Mouse (Mus musculus): ENCODE data around the gene Trio. TPM values are rescaled to one million over a fixed set of nuclear protein-coding genes. Genes with fewer than 3 reads are reported as not detected.

The Trio gene
- polyA plus RNA-seq, 1 experiment from 2014 or later, result 53.9 TPM

- WGBS, result 86% methylated on average over 7 of the region's 7 CpGs
- H3K27me3 ChIP-seq (ENCODE audit: control insufficient read depth, insufficient read depth, low read length), result no peaks in the 10 kb centered on the region
- H3K9me3 ChIP-seq (ENCODE audit: control insufficient read depth, low read length), result no peaks in the 10 kb centered on the region
- no peaks in the 10 kb centered on the region for H3K36me3 ChIP-seq (replicated peaks; ENCODE audit: control insufficient read depth, insufficient read depth)
- H3K4me2 ChIP-seq (replicated peaks), result no peak overlapping the region
- no peak overlapping the region for H3K27ac ChIP-seq
- no peak overlapping the region for H3K4me3 ChIP-seq (replicated peaks; ENCODE audit: low read length)
- DNase-seq (ENCODE audit: low spot score) (no peak), ATAC-seq (ENCODE audit: low FRiP score) (no peak)
- no peak overlapping the region for H3K9ac ChIP-seq
- no peaks in the 10 kb centered on the region for H3K4me1 ChIP-seq (replicated peaks; ENCODE audit: control insufficient read depth, insufficient read depth, low read length)
Observed at GRCm38 (mm10) chr15:27708968-27709612, 316.6 kb downstream of the Trio start.

DNA sequence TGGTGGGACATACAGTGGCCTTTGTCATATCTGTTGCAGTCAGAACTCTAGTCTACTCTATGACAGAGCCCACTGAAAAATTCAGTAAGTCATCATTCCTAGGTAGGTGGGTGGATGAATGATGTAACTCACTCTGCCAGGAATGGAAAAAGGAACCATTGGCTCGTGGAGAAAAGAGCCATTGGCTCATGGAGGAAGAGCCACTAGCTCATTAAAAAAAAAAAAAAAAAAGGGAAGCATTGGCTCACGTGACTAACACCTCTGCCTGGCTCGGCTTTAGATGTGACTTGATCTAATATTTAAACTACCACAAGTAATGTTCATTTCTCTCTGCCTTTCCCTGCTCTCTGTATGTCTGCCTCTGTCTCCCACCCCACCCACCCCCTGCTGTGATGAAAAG is 317.1 kb downstream of the Trio start:
- Histone ChIP-seq H3K4me1 (replicated peaks; ENCODE audit: control insufficient read depth, insufficient read depth, low read length) (no peaks in the 10 kb centered on the region), H3K27ac (no peak overlapping the region), H3K36me3 (replicated peaks; ENCODE audit: control insufficient read depth, insufficient read depth) (no peaks in the 10 kb centered on the region), H3K9me3 (ENCODE audit: control insufficient read depth, low read length) (no peaks in the 10 kb centered on the region), H3K4me2 (replicated peaks) (no peak overlapping the region), H3K9ac (no peak overlapping the region), H3K27me3 (ENCODE audit: control insufficient read depth, insufficient read depth, low read length) (no peaks in the 10 kb centered on the region), H3K4me3 (replicated peaks; ENCODE audit: low read length) (no peak overlapping the region)
- no peak for ATAC-seq (ENCODE audit: low FRiP score)
- WGBS, result 72% methylated on average over 3 of the region's 3 CpGs
- no peak for DNase-seq (ENCODE audit: low spot score)

GRCm38 (mm10) chr15:27702972-27703313 is 322.7 kb downstream of the Trio start:
- WGBS, result 44% methylated on average over 1 of the region's 1 CpGs
- Histone ChIP-seq H3K27ac (peak overlapping the region; percentile 34; the same call in 1 of the 2 replicates), H3K4me3 (replicated peaks; ENCODE audit: low read length) (no peak overlapping the region), H3K9ac (no peak overlapping the region), H3K36me3 (replicated peaks; ENCODE audit: control insufficient read depth, insufficient read depth) (no peaks in the 10 kb centered on the region), H3K27me3 (ENCODE audit: control insufficient read depth, insufficient read depth, low read length) (no peaks in the 10 kb centered on the region), H3K4me2 (replicated peaks) (no peak overlapping the region), H3K9me3 (ENCODE audit: control insufficient read depth, low read length) (no peaks in the 10 kb centered on the region), H3K4me1 (replicated peaks; ENCODE audit: control insufficient read depth, insufficient read depth, low read length) (no peaks in the 10 kb centered on the region)
- ATAC-seq (ENCODE audit: low FRiP score) (no peak), DNase-seq (ENCODE audit: low spot score) (no peak)

DNA sequence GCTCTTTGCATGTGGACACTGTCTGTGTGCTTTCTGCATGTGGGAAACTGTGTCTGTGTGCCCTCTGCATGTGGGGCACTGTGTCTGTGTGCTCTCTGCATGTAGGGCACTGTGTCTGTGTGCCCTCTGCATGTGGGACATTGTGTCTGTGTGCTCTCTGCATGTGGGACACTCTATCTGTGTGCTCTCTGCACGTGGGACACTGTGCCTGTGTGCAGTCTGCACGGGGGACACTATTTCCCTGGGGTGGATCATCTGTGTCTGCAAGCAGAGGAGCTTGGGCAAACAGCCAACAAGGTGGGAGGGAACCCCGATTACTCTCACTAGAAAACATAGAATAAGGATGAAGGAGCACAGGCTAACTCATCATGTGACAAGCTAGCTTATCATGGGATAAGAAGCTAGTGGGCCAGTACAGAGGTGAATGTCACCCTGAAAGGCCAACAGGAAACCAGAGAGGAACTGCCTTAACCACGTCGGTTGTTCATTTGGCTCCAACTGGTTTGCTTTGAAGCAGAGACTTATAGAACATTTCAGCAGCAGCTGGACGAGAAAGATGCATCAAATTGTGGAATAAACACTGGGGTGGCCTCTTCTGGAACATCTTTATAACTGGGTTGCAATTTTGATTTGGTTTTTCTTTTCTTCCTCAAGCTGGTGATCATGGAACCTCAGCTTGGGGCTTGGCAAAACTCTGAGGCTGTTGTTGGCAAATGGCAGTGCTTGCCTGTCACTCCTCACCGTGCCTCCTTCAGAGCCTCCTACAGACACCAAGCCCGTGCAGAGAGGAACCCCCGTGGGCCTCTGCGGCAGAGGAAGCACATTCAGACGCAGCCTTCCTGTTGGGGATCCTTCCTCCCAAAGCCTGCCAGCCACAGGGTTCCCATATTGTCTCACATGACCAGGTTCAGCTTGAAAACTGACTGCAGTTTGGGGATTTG is 323.3 kb downstream of the Trio start:
- DNase-seq (ENCODE audit: low spot score), result no peak
- H3K27ac ChIP-seq, result peak overlapping the region; percentile 34; the same call in 1 of the 2 replicates
- H3K4me3 ChIP-seq (replicated peaks; ENCODE audit: low read length), result no peak overlapping the region
- H3K9ac ChIP-seq, result no peak overlapping the region
- no peak overlapping the region for H3K4me2 ChIP-seq (replicated peaks)
- no peaks in the 10 kb centered on the region for H3K27me3 ChIP-seq (ENCODE audit: control insufficient read depth, insufficient read depth, low read length)
- no peak for ATAC-seq (ENCODE audit: low FRiP score)
- WGBS, result 38% methylated on average over 11 of the region's 11 CpGs
- H3K9me3 ChIP-seq (ENCODE audit: control insufficient read depth, low read length), result no peaks in the 10 kb centered on the region
- H3K4me1 ChIP-seq (replicated peaks; ENCODE audit: control insufficient read depth, insufficient read depth, low read length), result no peaks in the 10 kb centered on the region
- H3K36me3 ChIP-seq (replicated peaks; ENCODE audit: control insufficient read depth, insufficient read depth), result no peaks in the 10 kb centered on the region

DNA sequence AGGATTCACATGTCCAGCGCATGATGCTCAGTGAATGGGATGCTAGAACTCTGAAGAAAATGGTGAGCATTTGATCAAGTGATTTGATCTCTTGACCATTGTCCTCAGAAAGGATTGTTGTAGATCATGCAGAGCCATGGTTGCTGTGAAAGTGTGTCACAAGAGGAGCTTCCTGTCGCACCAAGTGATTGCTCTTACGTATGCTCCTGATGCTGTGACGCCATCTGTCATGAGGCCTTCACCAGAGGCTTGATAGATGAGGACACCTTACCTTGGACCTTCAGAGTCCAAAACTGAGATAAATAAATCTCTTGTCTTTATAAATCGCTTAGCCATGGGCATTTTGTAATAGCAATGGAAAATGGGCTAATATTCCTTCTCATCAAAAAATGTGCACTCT is 328.0 kb downstream of the Trio start:
- Histone ChIP-seq H3K9ac (no peak overlapping the region), H3K9me3 (ENCODE audit: control insufficient read depth, low read length) (no peaks in the 10 kb centered on the region), H3K36me3 (replicated peaks; ENCODE audit: control insufficient read depth, insufficient read depth) (no peaks in the 10 kb centered on the region), H3K4me2 (replicated peaks) (no peak overlapping the region), H3K4me3 (replicated peaks; ENCODE audit: low read length) (no peak overlapping the region), H3K27ac (no peak overlapping the region), H3K27me3 (ENCODE audit: control insufficient read depth, insufficient read depth, low read length) (no peaks in the 10 kb centered on the region), H3K4me1 (replicated peaks; ENCODE audit: control insufficient read depth, insufficient read depth, low read length) (no peaks in the 10 kb centered on the region)
- 93% methylated on average over 5 of the region's 5 CpGs for WGBS
- DNase-seq (ENCODE audit: low spot score) (no peak), ATAC-seq (ENCODE audit: low FRiP score) (no peak)

DNA sequence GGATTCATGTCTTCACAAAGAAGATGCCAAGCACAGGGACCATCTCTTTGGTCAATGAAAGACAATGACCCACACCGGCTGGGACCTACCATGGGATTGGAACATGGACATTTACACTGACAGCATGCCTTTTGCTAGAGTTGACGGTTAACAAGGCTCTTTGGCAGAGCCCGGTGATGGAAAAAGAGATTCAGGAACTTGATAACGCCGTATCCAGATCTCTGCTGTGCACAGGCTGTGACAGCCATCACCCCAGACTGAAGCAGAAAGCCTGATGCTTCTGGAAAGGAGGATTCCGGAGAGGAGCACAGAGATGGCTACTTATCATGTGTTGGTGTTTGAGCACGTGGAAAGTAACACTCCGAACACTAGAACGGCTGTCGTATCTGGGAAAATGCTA is 332.4 kb downstream of the Trio start:
- ATAC-seq (ENCODE audit: low FRiP score), result no peak
- 93% methylated on average over 10 of the region's 10 CpGs for WGBS

GRCm38 (mm10) chr15:27692161-27692560 is 333.5 kb downstream of the Trio start:
- no peaks in the 10 kb centered on the region for H3K4me1 ChIP-seq (replicated peaks; ENCODE audit: control insufficient read depth, insufficient read depth, low read length)
- no peak for ATAC-seq (ENCODE audit: low FRiP score)

More for the DNA sequence above, 332.4 kb downstream of the Trio start:
- Histone ChIP-seq H3K9ac (no peak overlapping the region), H3K27me3 (ENCODE audit: control insufficient read depth, insufficient read depth, low read length) (no peaks in the 10 kb centered on the region), H3K4me2 (replicated peaks) (no peak overlapping the region), H3K36me3 (replicated peaks; ENCODE audit: control insufficient read depth, insufficient read depth) (no peaks in the 10 kb centered on the region), H3K27ac (no peak overlapping the region), H3K4me1 (replicated peaks; ENCODE audit: control insufficient read depth, insufficient read depth, low read length) (no peaks in the 10 kb centered on the region), H3K9me3 (ENCODE audit: control insufficient read depth, low read length) (no peaks in the 10 kb centered on the region), H3K4me3 (replicated peaks; ENCODE audit: low read length) (no peak overlapping the region)
- DNase-seq (ENCODE audit: low spot score), result no peak

DNA sequence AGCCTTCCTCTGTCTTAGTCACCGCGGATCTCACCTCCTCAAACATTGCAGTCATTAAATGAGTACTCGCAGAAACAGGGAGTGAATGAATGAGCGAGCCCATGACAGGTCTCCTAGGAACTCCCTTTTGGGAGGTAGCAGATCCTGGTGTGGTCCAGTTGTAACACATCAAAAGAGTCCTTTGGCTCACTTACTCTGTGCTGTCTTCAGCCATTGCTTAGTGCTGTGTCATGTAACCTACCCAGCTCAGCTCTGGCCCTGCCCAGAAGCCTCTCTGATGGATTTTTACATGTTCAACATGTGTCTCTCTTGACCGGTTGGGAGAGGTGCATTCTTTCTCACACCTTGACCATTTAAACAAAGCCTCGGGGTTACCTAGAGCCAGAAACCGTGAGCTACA is 334.4 kb downstream of the Trio start:
- no peak overlapping the region for H3K4me3 ChIP-seq (replicated peaks; ENCODE audit: low read length)
- 95% methylated on average over 7 of the region's 7 CpGs for WGBS
- H3K36me3 ChIP-seq (replicated peaks; ENCODE audit: control insufficient read depth, insufficient read depth), result no peaks in the 10 kb centered on the region
- H3K9me3 ChIP-seq (ENCODE audit: control insufficient read depth, low read length), result no peaks in the 10 kb centered on the region
- no peaks in the 10 kb centered on the region for H3K4me1 ChIP-seq (replicated peaks; ENCODE audit: control insufficient read depth, insufficient read depth, low read length)
- no peaks in the 10 kb centered on the region for H3K27me3 ChIP-seq (ENCODE audit: control insufficient read depth, insufficient read depth, low read length)
- H3K4me2 ChIP-seq (replicated peaks), result no peak overlapping the region
- no peak overlapping the region for H3K27ac ChIP-seq
- ATAC-seq (ENCODE audit: low FRiP score) (no peak), DNase-seq (ENCODE audit: low spot score) (no peak)
- no peak overlapping the region for H3K9ac ChIP-seq

More at GRCm38 (mm10) chr15:27692161-27692560, 333.5 kb downstream of the Trio start:
- H3K36me3 ChIP-seq (replicated peaks; ENCODE audit: control insufficient read depth, insufficient read depth), result no peaks in the 10 kb centered on the region
- no peaks in the 10 kb centered on the region for H3K27me3 ChIP-seq (ENCODE audit: control insufficient read depth, insufficient read depth, low read length)
- no peak overlapping the region for H3K9ac ChIP-seq
- H3K4me2 ChIP-seq (replicated peaks), result no peak overlapping the region
- H3K9me3 ChIP-seq (ENCODE audit: control insufficient read depth, low read length), result no peaks in the 10 kb centered on the region
- H3K27ac ChIP-seq, result no peak overlapping the region
- WGBS, result 70% methylated on average over 7 of the region's 7 CpGs
- no peak overlapping the region for H3K4me3 ChIP-seq (replicated peaks; ENCODE audit: low read length)
- DNase-seq (ENCODE audit: low spot score), result no peak

DNA sequence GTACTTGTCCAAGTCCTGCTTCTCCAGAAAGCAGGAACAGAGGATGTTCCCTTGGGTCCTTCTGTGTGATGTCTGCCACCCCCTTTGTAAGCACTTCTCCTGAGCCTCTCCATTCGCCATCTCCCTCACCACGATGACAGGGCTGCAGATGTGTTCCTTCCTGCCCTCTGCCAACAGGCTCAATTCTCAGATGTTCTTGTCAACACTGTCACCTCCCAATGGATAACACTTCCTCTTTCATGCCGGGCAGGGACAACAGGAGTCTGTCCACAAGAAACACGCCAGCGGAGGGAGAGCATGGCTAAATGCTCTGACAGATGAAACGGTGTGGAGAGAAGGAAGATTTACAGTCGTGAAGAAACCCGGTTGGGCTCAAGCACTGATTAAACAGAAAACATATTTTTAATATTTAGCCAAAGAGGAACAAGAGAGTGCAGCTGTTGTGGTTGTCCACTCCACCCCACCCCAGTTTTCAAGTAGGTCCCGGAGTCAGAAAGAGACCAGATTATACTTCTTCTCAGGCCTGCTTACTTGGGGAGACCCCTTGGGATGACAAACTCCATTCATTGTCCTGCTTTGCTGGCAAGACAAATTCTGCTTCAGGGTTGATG is 337.5 kb downstream of the Trio start:
- H3K27me3 ChIP-seq (ENCODE audit: control insufficient read depth, insufficient read depth, low read length), result no peaks in the 10 kb centered on the region
- H3K27ac ChIP-seq, result no peak overlapping the region
- WGBS, result 80% methylated on average over 9 of the region's 9 CpGs
- DNase-seq (ENCODE audit: low spot score) (no peak), ATAC-seq (ENCODE audit: low FRiP score) (no peak)
- H3K4me3 ChIP-seq (replicated peaks; ENCODE audit: low read length), result no peak overlapping the region
- H3K9me3 ChIP-seq (ENCODE audit: control insufficient read depth, low read length), result no peaks in the 10 kb centered on the region
- no peak overlapping the region for H3K9ac ChIP-seq
- no peaks in the 10 kb centered on the region for H3K4me1 ChIP-seq (replicated peaks; ENCODE audit: control insufficient read depth, insufficient read depth, low read length)
- no peak overlapping the region for H3K4me2 ChIP-seq (replicated peaks)
- no peaks in the 10 kb centered on the region for H3K36me3 ChIP-seq (replicated peaks; ENCODE audit: control insufficient read depth, insufficient read depth)
